Mouse (Mus musculus) adrenal gland, postnatal 4 days (tissue): ENCODE results near the gene Slc25a26. TPM values are rescaled to one million over a fixed set of nuclear protein-coding genes. Genes with fewer than 3 reads are reported as not detected.

ENCODE experiments used
- microRNA-seq: library from miRNA; unstranded; fragments of <30 nt; microRNA quantifications from one replicate; pipeline ENCODE4 v1.2.0, GENCODE M21; 2021
- total RNA-seq, 2 experiments: library from RNA; stranded (reverse); gene quantifications; 2 replicates each; pipeline ENCODE4 v1.2.3; 2021

Slc25a26 gene
- total RNA-seq, 2 experiments from 2014 or later, result 12.4 to 15.9 TPM

Small RNAs within 50 kb of the gene (microRNA-seq; reads per million reads assigned to microRNA genes)
- not detected for gene Mir7041

Other genes starting within 250 kb of the Slc25a26 start
- 10 to 100 TPM; 27.2 to 29.0 TPM for gene Magi1, start 216.4 kb upstream of the Slc25a26 start, total RNA-seq
- 10 to 100 TPM; 14.5 to 15.3 TPM for gene Lrig1, start 199.8 kb downstream of the Slc25a26 start, total RNA-seq